Mouse (Mus musculus) midbrain, embryonic 10.5 days (tissue): ENCODE measurements around the gene Elavl4. TPM values are rescaled to one million over a fixed set of nuclear protein-coding genes. Genes with fewer than 3 reads are reported as not detected.

Experiments
- DNase-seq: peaks from one replicate; pipeline ENCODE4 v3.0.0-alpha.2; 2017; ENCODE audit warnings: low spot score
- H3K27ac ChIP-seq: fragments of 300-500 bp; sonication (generic); replicated peaks from 2 replicates; pipeline ENCODE4 v1.5.1; 2016; ENCODE audit warnings: mild to moderate bottlenecking
- H3K27me3 ChIP-seq: fragments of 300-500 bp; sonication (generic); 2 replicates; pipeline ENCODE4 v1.6.1; 2016; ENCODE audit warnings: low read depth, mild to moderate bottlenecking; ENCODE audit not compliant: poor library complexity, severe bottlenecking
- H3K36me3 ChIP-seq: fragments of 300-500 bp; sonication (generic); 2 replicates; pipeline ENCODE4 v1.6.1; 2016; ENCODE audit warnings: mild to moderate bottlenecking, moderate library complexity
- H3K4me1 ChIP-seq: fragments of 300-500 bp; sonication (generic); 2 replicates; pipeline ENCODE4 v1.6.1; 2016
- H3K4me3 ChIP-seq: fragments of 300-500 bp; sonication (generic); 2 replicates; pipeline ENCODE4 v1.5.1; 2016; ENCODE audit warnings: mild to moderate bottlenecking, moderate library complexity
- H3K9me3 ChIP-seq: fragments of 300-500 bp; sonication (generic); replicated peaks from 2 replicates; pipeline ENCODE4 v1.6.1; 2016; ENCODE audit warnings: mild to moderate bottlenecking
- WGBS: fragments of 180-500 bp; shearing (Covaris S2); methylation state at CpG from one replicate; pipeline ENCODE4 v1.1.7; 2016; 5-methylcytosine and 5-hydroxymethylcytosine counted together
- polyA plus RNA-seq: library from polyadenylated mRNA; unstranded; fragments of >200 nt; fragmentation: Nextera tagmentation; extraction: Ambion mirVana; gene quantifications from 2 replicates; pipeline ENCODE4 v1.2.1, GENCODE M21; 2016

Gene Elavl4
- 133 and 185 TPM in 2 replicates for polyA plus RNA-seq

DNA sequence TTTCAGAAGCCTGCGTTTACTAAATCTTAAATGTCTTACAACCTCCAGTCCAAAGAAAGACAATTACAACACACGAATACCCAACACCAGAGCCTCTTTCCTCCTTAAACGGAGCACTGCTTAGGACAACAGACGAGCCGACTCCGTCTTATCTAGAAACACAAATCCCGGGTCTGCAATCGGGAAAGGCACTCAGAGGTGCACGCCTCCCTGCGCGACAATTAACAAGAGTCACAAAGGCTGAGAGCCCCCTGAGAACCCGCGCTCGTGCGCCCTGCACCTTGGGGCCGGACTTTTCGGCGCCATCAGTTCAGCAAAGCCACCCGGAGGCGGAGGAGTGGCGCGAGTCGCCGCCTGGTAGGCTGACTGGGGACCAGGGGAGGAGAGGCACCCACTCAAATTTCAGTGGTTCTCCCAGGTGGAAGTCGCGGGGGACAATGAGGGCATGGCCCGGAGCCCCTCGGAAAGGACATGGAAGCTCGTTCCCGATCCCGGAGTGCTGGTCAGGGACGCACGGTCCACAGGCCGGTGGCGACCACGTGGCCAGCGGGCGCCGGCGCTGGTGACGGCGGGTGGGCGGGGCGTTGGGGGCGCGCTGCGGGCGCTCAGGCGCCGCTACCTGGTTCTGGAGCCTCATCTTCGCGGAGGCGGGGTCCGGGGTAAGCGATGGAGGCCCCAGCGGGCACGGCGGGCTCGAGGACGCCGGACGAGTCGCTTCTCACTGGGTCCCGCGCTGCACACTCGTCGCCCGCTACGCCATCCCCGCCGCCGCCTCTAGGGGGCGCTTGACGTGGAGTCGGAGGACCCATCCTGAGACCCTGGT lies at the start of gene Elavl4:
Gene Elavl4, minus strand, starts transcription at position 732 of the 823 bp plus-strand sequence.
- no peaks in the 10 kb centered on the region for H3K36me3 ChIP-seq
- peak within 1 kb of the TSS; percentile 81 for H3K4me3 ChIP-seq
- H3K27ac ChIP-seq: peak within 1 kb of the TSS; percentile 98
- H3K4me1 ChIP-seq: peaks cover 22% of the 10 kb centered on the region
- no peaks in the 10 kb centered on the region for H3K27me3 ChIP-seq
- WGBS: under 1% methylated on average over 71 of the region's 75 CpGs
- DNase-seq: peak; percentile 92
- H3K9me3 ChIP-seq: no peaks in the 10 kb centered on the region

DNA sequence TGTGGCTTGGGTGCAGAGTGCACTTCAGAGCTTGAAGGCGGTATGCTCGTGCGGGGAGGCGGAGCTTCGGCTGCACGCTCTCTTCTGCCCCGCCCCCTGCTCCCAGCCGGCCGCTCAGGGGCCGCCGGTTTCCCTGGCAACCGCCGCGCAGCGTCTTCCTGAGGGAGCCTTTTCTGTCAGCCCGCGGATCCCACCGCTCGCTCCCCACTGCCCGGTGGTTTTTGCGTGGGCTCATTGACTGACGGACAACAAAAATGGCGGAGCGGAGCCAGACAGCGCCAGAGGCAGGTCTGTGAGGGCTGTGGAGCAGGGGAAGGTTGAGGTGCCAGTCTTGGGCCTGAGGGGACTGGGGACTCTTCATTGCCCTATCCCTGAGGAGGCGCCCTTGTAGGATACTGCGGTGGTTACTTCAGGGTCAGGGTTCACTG lies 45.9 kb upstream of the Elavl4 start, which contains the start of gene Agbl4:
Gene Agbl4, plus strand, starts transcription at position 44 of the 428 bp plus-strand sequence.
- peak; percentile 88 for DNase-seq
- Histone ChIP-seq H3K4me1 (peaks cover 13% of the 10 kb centered on the region), H3K27ac (peak within 1 kb of the TSS; percentile 78), H3K36me3 (no peaks in the 10 kb centered on the region), H3K9me3 (no peaks in the 10 kb centered on the region), H3K27me3 (no peaks in the 10 kb centered on the region), H3K4me3 (peak within 1 kb of the TSS; percentile 66)
- under 1% methylated on average over 27 of the region's 27 CpGs for WGBS

DNA sequence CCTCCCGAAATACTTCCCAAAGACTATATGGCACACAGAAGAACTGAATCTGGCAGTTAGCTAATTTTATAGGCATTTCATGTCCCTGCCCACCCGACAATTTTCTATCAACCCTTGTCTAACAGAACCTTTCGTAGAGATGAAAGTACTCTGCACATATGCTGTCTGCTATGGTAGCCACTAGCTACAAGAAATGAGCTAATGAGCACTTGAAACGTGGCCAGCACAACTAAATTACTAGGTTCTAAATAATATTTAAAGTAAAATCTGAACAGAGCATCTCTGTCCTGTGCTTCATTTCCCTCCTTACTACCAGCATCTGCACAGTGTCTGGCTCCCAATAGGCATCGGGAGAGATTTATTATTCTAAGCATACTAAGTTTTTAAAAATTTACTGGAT lies 44.5 kb upstream of the Elavl4 start:
- no peaks in the 10 kb centered on the region for H3K36me3 ChIP-seq
- H3K27me3 ChIP-seq: no peaks in the 10 kb centered on the region
- no peaks in the 10 kb centered on the region for H3K9me3 ChIP-seq
- WGBS: 83% methylated on average over 5 of the region's 5 CpGs
- no peak for DNase-seq
- H3K4me1 ChIP-seq: peaks cover 13% of the 10 kb centered on the region
- H3K27ac ChIP-seq: no peak overlapping the region
- no peak overlapping the region for H3K4me3 ChIP-seq

DNA sequence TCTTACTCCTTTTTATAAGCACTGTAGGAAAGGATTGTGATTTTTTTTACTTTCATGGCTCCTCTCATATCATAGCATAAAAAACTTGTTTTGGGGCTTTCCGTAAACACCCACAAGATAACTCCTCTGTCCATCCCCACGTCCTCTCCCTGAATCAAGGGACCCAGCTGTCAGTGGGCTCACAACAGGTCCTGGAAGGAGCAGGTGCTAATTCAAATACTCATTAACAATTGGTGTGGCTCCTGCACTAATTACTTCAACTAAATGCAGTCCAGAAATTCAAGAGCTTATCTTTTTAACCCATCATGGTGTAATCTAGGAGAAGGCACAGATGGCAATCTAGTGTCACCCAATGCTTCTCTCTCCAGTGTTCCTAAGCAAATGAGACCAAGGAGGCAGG lies 8.9 kb upstream of the Elavl4 start:
- H3K4me3 ChIP-seq: no peak overlapping the region
- no peaks in the 10 kb centered on the region for H3K36me3 ChIP-seq
- no peaks in the 10 kb centered on the region for H3K4me1 ChIP-seq
- no peaks in the 10 kb centered on the region for H3K9me3 ChIP-seq
- WGBS: 81% methylated on average over 2 of the region's 2 CpGs
- DNase-seq: no peak
- no peak overlapping the region for H3K27ac ChIP-seq
- no peaks in the 10 kb centered on the region for H3K27me3 ChIP-seq

DNA sequence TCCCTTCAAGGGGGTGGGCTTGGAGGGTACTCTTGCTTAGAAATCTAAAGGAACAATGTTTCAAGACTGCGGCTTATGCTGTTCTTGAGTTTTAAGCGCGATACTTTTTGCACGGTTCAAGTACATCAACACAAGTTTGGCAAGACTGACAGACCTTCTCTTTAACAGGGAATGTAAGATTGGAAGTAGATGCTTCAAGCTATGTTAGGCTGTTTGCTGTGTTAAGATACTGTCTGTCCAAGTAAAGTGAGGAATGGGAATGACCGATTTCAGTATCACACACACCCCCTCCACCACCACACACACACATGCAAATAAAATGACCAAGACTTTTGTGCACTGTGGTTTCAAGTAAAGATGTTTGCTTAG lies 276 bp upstream of the Elavl4 start:
- Histone ChIP-seq H3K36me3 (no peaks in the 10 kb centered on the region), H3K4me1 (peaks cover 22% of the 10 kb centered on the region), H3K9me3 (no peaks in the 10 kb centered on the region), H3K27ac (peak overlapping the region; percentile 98), H3K4me3 (peak overlapping the region; percentile 81), H3K27me3 (no peaks in the 10 kb centered on the region)
- whole genome bisulfite sequencing: 8% methylated on average over 5 of the region's 5 CpGs
- no peak for DNase-seq

DNA sequence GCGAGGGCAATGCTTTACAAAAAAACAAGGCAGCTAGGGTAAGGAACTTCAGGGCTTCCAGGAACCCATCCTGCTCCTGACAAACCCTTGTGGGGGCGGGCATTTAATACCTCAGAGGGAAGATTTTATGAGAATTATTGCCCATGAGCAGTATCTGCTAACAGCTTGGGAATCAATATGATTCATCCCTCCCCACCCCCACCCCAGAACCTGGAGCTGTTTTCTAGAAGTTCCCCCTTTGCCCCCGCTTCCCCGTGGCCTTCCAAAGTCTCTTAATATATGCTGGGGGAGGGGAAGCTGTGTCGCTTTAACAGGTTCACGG lies 892 bp downstream of the Elavl4 start:
- H3K27me3 ChIP-seq: no peaks in the 10 kb centered on the region
- no peaks in the 10 kb centered on the region for H3K9me3 ChIP-seq
- no peaks in the 10 kb centered on the region for H3K36me3 ChIP-seq
- 8% methylated on average over 6 of the region's 6 CpGs for WGBS
- H3K27ac ChIP-seq: peak overlapping the region; percentile 98
- peaks cover 22% of the 10 kb centered on the region for H3K4me1 ChIP-seq
- H3K4me3 ChIP-seq: peak overlapping the region; percentile 81
- no peak for DNase-seq

DNA sequence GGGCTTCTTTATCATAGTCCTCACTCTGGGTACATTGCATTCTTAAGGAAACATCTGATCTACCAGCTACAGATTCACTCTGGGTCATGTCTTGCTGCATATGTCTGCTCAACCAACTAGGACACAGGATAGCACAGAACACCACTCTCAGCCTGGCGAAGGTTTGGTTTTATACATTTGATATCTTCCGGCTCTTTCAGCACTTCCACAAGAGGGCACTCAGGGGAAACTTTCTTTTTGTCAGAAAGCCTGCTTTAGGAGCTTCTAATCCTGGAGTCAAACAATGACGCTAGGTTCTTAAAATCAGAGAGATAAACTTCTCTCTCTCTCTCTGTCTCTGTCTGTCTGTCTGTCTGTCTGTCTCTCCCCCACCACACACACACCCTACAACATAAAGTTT lies 27.8 kb downstream of the Elavl4 start:
- no peaks in the 10 kb centered on the region for H3K9me3 ChIP-seq
- H3K27ac ChIP-seq: no peak overlapping the region
- no peak for DNase-seq
- peaks cover 6% of the 10 kb centered on the region; the same call in 1 of the 2 replicates for H3K4me1 ChIP-seq
- WGBS: 59% methylated on average over 3 of the region's 3 CpGs
- no peak overlapping the region for H3K4me3 ChIP-seq
- no peaks in the 10 kb centered on the region for H3K36me3 ChIP-seq
- H3K27me3 ChIP-seq: no peaks in the 10 kb centered on the region

DNA sequence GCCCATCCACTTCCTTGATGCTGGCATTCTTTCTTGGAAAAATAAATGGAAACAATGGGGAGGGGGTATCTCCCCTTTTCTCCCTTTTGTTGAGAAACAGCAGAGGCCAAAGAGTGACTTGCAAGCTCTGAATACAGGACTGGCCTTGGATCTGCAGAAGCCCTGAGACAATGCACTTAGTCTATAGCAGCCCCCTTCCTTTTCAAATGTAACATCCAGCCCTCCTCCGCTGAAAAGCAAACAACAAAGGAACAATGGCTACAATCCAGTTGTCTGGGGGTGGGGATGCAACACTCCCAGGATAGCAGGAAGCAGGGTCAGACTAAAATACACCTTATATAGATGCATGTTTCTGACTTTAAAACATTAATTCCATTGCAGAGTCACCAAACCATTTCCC lies 39.6 kb downstream of the Elavl4 start:
- no peaks in the 10 kb centered on the region for H3K27me3 ChIP-seq
- WGBS: 13% methylated on average over 1 of the region's 1 CpGs
- H3K4me1 ChIP-seq: peaks cover 28% of the 10 kb centered on the region
- H3K4me3 ChIP-seq: 0 out of 2 replicates have a peak overlapping the region, but pooled peaks have one; percentile 18
- peak; percentile 24 for DNase-seq
- no peaks in the 10 kb centered on the region for H3K9me3 ChIP-seq
- peak overlapping the region; percentile 65 for H3K27ac ChIP-seq
- no peaks in the 10 kb centered on the region for H3K36me3 ChIP-seq

DNA sequence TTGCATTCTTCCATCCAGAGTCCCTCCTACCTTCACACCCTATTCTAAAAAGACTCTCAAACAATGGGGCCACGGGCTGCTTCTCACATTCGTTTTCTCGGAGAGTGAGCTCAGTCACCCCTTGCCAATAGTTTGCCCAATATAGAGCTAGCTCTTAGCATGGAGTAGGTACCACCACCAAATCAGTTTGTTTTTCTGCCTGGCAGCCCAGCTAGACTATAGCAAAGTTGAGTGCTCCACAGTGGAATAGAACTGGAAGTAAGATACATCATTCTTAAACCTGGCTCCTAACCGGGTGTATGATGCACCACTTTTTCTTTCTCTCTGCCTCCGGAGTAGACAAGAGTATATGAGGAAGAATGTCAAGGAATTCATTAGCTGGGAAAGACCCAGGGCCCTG lies 44.7 kb downstream of the Elavl4 start:
- no peaks in the 10 kb centered on the region for H3K27me3 ChIP-seq
- peaks cover 16% of the 10 kb centered on the region for H3K4me1 ChIP-seq
- no peak overlapping the region for H3K4me3 ChIP-seq
- WGBS: 53% methylated on average over 5 of the region's 5 CpGs
- DNase-seq: no peak
- H3K36me3 ChIP-seq: no peaks in the 10 kb centered on the region
- H3K27ac ChIP-seq: no peak overlapping the region
- H3K9me3 ChIP-seq: no peaks in the 10 kb centered on the region

DNA sequence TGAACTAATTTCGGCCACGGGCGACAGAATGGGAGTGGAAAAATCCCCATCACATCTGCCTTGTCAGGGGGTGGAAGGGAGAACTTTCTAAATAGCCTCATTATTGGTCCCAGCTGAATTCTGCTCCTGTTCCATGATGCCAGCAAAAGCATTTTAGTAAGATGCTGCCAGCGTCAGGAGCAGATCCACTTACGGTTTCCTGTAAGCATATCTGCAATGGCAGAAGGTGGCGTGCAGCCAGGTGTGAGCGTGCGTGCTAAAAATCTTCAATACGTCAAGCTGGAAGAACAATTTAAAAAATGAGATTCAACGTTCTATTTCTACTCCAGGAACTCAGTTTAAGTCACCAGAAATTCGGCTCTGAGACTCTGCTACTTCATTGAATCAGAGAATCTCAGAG lies 45.1 kb downstream of the Elavl4 start:
- H3K27ac ChIP-seq: no peak overlapping the region
- no peaks in the 10 kb centered on the region for H3K27me3 ChIP-seq
- no peak overlapping the region for H3K4me3 ChIP-seq
- H3K9me3 ChIP-seq: no peaks in the 10 kb centered on the region
- H3K36me3 ChIP-seq: no peaks in the 10 kb centered on the region
- 88% methylated on average over 11 of the region's 11 CpGs for WGBS
- no peak for DNase-seq
- H3K4me1 ChIP-seq: peaks cover 12% of the 10 kb centered on the region

DNA sequence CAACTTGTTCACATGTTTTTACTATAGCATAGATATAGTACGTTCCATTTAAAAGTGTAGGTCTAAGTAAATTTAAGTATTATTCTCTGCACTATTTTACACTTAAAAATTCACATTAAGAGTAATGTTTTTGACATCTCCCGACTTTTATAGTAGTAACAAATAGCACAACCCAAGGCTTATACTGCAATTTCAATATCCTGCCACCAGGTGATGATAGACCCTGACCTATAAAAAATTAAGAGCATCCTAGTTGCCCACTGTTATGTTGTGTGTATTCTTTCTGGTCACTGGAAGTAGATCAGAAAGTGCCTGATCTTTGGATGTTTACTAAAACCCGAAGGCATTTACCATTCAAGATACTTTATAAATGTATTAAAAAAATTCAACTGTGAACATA lies 55.9 kb downstream of the Elavl4 start:
- 92% methylated on average over 3 of the region's 3 CpGs for WGBS
- Histone ChIP-seq H3K36me3 (no peaks in the 10 kb centered on the region), H3K4me1 (peaks cover 27% of the 10 kb centered on the region), H3K27me3 (peaks cover 15% of the 10 kb centered on the region), H3K9me3 (no peaks in the 10 kb centered on the region), H3K4me3 (no peak overlapping the region), H3K27ac (no peak overlapping the region)
- no peak for DNase-seq

DNA sequence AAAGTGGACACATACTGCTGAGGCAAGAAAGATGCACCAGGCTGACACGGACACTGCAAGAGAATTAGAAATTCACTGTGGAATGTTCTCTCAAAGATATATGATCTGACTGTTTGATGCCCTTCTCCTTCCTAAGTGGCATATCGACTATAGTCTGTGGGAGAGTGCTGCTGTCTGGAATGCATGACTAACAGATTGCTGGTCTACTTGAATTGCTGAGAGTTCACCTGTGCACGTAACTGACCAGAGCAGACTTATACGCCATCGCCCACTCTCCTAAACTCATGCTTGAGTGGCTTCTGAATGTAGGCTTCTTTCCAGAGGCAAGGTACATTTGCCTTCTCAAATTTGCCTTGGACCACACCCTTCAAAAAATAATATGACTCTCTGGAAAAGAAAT lies 58.5 kb downstream of the Elavl4 start:
- 79% methylated on average over 5 of the region's 5 CpGs for WGBS
- H3K27ac ChIP-seq: no peak overlapping the region
- H3K36me3 ChIP-seq: no peaks in the 10 kb centered on the region
- H3K4me1 ChIP-seq: peaks cover 53% of the 10 kb centered on the region
- H3K9me3 ChIP-seq: no peaks in the 10 kb centered on the region
- H3K4me3 ChIP-seq: no peak overlapping the region
- DNase-seq: no peak
- peaks cover 30% of the 10 kb centered on the region for H3K27me3 ChIP-seq

DNA sequence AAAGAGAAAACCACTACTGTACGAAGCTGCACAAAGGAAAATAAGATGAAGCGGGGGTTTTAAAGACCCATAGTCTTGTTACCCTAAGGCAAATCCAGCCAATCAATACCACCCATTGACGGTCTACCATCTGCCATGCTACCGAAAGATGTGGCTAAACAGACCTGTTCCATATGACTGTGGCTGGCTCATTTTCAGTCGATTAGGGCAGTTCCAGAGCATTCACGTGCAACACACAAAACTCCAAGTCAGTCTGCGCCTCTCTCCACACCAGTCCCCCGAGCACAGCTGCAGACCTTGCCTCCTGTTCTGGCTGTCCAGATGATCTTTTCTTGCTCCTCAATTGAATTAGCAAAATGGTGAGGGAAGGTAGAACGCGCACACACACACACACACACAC lies 59.2 kb downstream of the Elavl4 start:
- Histone ChIP-seq H3K4me3 (no peak overlapping the region), H3K9me3 (no peaks in the 10 kb centered on the region), H3K36me3 (no peaks in the 10 kb centered on the region), H3K27me3 (peaks cover 36% of the 10 kb centered on the region), H3K4me1 (peaks cover 61% of the 10 kb centered on the region), H3K27ac (peak overlapping the region; percentile 53; the same call in 1 of the 2 replicates)
- DNase-seq: peak; percentile 33
- 70% methylated on average over 10 of the region's 10 CpGs for WGBS
